Mouse (Mus musculus): Measurements from ENCODE around the gene Rab43. TPM values are rescaled to one million over a fixed set of nuclear protein-coding genes. Genes with fewer than 3 reads are reported as not detected.

The Rab43 gene
- polyA plus RNA-seq, 1 experiment from 2014 or later = 18.6 TPM

DNA sequence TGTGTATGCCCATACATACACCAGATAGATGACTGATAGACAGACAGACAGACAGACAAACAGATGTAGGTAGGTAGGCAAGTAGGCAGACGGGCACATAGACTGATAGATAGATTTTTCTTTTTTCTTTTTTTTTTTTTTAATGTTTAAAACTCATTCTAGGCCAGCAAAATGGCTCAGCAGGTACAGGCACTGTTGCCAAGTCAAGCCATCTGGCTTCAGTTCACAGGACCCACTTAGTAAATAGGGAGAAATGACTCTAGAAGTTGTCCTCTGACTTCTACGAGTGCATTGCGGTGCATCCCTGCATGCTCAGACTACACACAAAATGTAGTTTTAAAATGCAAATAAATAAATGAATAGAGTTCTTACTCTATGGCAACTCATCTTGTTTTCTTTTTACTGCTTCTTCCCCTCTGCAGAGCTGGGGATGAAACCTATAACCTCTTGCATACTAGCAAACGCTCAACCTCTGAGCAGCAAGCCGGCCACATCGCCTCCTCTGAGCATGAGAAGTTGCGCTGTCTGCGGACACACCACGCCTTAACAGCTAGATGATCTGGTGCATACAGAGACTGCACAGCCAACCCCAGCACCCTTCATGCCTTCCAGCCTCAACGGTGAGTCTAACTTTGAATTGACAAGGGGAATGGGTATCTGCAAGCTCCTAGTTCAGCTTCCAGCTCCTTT is 18.0 kb downstream of the Rab43 start:
- Histone ChIP-seq H3K9ac (ENCODE audit: low read depth, low read length) (no peak overlapping the region), H3K27ac (replicated peaks; ENCODE audit: low read depth, low read length) (no peak overlapping the region), H3K9me3 (ENCODE audit: control insufficient read depth, low read length) (no peaks in the 10 kb centered on the region), H3K27me3 (replicated peaks; ENCODE audit: control insufficient read depth, insufficient read depth, low read length) (no peaks in the 10 kb centered on the region), H3K4me1 (ENCODE audit: control insufficient read depth, insufficient read depth, low read length) (0 out of 2 replicates have a peak, but pooled peaks cover 3% of the 10 kb centered on the region), H3K4me2 (ENCODE audit: low read depth, low read length) (no peak overlapping the region), H3K4me3 (ENCODE audit: low read depth, low read length) (no peak overlapping the region), H3K36me3 (ENCODE audit: control insufficient read depth, insufficient read depth, low read length) (peaks cover 12% of the 10 kb centered on the region)
- DNase-seq (ENCODE audit: low spot score) = no peak
- no peak for ATAC-seq (ENCODE audit: low read depth)
- WGBS = 93% methylated on average over 10 of the region's 10 CpGs

- no peaks in the 10 kb centered on the region for H3K27me3 ChIP-seq (replicated peaks; ENCODE audit: control insufficient read depth, insufficient read depth, low read length)
- no peak overlapping the region for H3K27ac ChIP-seq (replicated peaks; ENCODE audit: low read depth, low read length)
- H3K4me1 ChIP-seq (ENCODE audit: control insufficient read depth, insufficient read depth, low read length) = 0 out of 2 replicates have a peak, but pooled peaks cover 3% of the 10 kb centered on the region
- no peak for ATAC-seq (ENCODE audit: low read depth)
- H3K9me3 ChIP-seq (ENCODE audit: control insufficient read depth, low read length) = no peaks in the 10 kb centered on the region
- H3K36me3 ChIP-seq (ENCODE audit: control insufficient read depth, insufficient read depth, low read length) = peaks cover 12% of the 10 kb centered on the region
- no peak overlapping the region for H3K4me3 ChIP-seq (ENCODE audit: low read depth, low read length)
- H3K9ac ChIP-seq (ENCODE audit: low read depth, low read length) = no peak overlapping the region
- 92% methylated on average over 5 of the region's 5 CpGs for WGBS
- no peak overlapping the region for H3K4me2 ChIP-seq (ENCODE audit: low read depth, low read length)
- no peak for DNase-seq (ENCODE audit: low spot score)
Measured at GRCm38 (mm10) chr6:87791826-87792225, 20.1 kb downstream of the Rab43 start.

DNA sequence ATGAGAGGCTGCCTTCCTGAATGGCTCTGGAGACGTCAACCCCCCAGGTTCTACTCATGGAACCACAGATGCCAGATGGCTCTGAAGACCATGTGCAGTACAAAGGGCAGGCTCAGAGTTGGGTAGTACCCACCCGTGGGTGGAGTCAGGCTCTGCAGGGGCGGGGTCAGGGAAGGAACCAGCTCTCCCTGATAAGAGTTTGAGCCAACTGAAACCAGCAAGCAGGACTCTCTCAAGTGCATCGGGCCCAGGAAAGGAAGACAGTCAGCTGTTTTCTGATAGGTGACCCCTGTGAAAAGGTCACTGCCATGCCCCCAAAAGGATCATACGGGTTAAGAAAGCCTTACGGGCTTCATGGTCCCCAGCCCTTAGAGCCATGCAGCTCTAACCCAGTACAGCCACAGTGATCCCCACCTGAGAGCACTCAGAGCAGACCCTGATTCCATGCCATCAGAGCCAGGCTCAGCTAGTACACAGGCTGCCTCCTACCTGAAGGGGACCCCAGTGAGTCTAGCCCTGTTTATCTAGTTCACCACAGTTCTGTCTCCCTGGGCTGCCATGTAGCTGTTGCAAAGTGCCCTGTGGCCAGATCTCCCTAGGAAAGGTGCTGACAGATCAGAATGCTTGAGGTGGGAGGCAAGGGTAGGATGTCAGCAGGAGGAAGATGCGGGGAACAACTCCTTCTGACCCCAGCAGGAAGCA is 21.0 kb downstream of the Rab43 start:
- 60% methylated on average over 7 of the region's 7 CpGs for WGBS
- H3K9me3 ChIP-seq (ENCODE audit: control insufficient read depth, low read length) = no peaks in the 10 kb centered on the region
- no peak for ATAC-seq (ENCODE audit: low read depth)
- no peak overlapping the region for H3K4me3 ChIP-seq (ENCODE audit: low read depth, low read length)
- no peak overlapping the region for H3K9ac ChIP-seq (ENCODE audit: low read depth, low read length)
- no peak overlapping the region for H3K27ac ChIP-seq (replicated peaks; ENCODE audit: low read depth, low read length)
- 0 out of 2 replicates have a peak, but pooled peaks cover 3% of the 10 kb centered on the region for H3K4me1 ChIP-seq (ENCODE audit: control insufficient read depth, insufficient read depth, low read length)
- H3K4me2 ChIP-seq (ENCODE audit: low read depth, low read length) = no peak overlapping the region
- DNase-seq (ENCODE audit: low spot score) = no peak
- peaks cover 12% of the 10 kb centered on the region for H3K36me3 ChIP-seq (ENCODE audit: control insufficient read depth, insufficient read depth, low read length)
- no peaks in the 10 kb centered on the region for H3K27me3 ChIP-seq (replicated peaks; ENCODE audit: control insufficient read depth, insufficient read depth, low read length)

DNA sequence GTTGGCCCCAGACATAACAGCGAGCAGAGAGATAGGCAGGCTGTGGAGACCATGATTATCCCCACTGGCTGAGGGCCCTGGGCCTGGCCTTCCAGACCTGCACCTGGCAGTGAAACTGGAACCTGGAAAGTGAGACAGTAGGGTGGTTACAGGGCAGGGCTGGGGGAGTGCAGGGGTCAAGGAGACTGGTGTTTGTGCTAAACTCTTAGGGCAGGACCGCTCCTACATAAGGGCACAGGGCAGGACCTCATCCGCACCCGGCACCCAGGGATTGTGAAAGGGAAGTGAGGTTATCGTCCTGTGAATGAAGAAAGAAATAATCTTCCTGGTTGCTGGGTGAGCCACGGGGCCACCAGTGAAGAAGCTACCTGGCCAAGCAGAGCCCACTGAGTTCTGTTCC is 22.2 kb downstream of the Rab43 start:
- Histone ChIP-seq H3K4me3 (ENCODE audit: low read depth, low read length) (no peak overlapping the region), H3K9me3 (ENCODE audit: control insufficient read depth, low read length) (no peaks in the 10 kb centered on the region), H3K9ac (ENCODE audit: low read depth, low read length) (no peak overlapping the region; the same call in 1 of the 2 replicates), H3K36me3 (ENCODE audit: control insufficient read depth, insufficient read depth, low read length) (peaks cover 12% of the 10 kb centered on the region), H3K4me1 (ENCODE audit: control insufficient read depth, insufficient read depth, low read length) (0 out of 2 replicates have a peak, but pooled peaks cover 3% of the 10 kb centered on the region), H3K4me2 (ENCODE audit: low read depth, low read length) (no peak overlapping the region), H3K27ac (replicated peaks; ENCODE audit: low read depth, low read length) (0 out of 2 replicates have a peak overlapping the region, but pooled peaks have one; percentile 55), H3K27me3 (replicated peaks; ENCODE audit: control insufficient read depth, insufficient read depth, low read length) (no peaks in the 10 kb centered on the region)
- 94% methylated on average over 6 of the region's 6 CpGs for WGBS
- ATAC-seq (ENCODE audit: low read depth) (no peak), DNase-seq (ENCODE audit: low spot score) (no peak)

DNA sequence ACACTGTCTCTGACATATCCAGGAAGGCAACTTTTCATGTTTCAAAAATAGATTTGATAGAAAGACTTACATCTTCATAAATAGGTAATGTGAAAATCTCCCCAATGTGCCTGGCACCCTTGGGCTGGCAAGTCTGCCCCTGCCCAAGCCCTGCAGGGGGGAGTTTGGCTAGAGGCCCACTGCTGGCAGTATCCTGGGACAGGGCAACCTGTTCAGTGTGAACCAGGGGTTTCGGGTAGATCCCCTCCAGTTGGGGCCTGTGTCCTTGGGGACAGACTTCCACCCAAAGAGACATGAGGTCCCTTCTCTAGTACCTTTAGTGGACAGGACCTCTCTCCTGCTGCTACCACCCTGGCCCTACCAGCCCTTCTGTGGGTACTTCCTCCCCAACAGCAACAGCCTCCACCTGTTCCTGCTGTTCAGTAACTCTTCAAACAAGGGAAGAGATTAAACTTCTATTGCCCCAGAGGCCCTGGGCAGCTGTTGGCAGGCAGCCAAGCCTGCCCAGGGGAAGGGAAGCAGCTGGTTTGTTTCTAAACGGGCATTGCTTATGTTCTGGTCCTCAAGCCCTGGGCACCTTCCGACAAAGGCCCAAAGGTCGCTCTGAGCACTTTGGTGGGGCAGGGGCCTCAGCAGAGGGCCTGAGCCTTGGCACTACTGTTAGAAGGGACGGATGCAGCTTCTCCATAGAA is 22.9 kb downstream of the Rab43 start:
- no peak overlapping the region for H3K4me2 ChIP-seq (ENCODE audit: low read depth, low read length)
- 37% methylated on average over 5 of the region's 5 CpGs for WGBS
- no peak overlapping the region for H3K4me3 ChIP-seq (ENCODE audit: low read depth, low read length)
- H3K4me1 ChIP-seq (ENCODE audit: control insufficient read depth, insufficient read depth, low read length) = 0 out of 2 replicates have a peak, but pooled peaks cover 3% of the 10 kb centered on the region
- peak overlapping the region; percentile 55; the same call in 1 of the 2 replicates for H3K27ac ChIP-seq (replicated peaks; ENCODE audit: low read depth, low read length)
- H3K9ac ChIP-seq (ENCODE audit: low read depth, low read length) = no peak overlapping the region; the same call in 1 of the 2 replicates
- no peaks in the 10 kb centered on the region for H3K9me3 ChIP-seq (ENCODE audit: control insufficient read depth, low read length)
- DNase-seq (ENCODE audit: low spot score) = peak; percentile 70
- no peaks in the 10 kb centered on the region for H3K27me3 ChIP-seq (replicated peaks; ENCODE audit: control insufficient read depth, insufficient read depth, low read length)
- peaks cover 12% of the 10 kb centered on the region for H3K36me3 ChIP-seq (ENCODE audit: control insufficient read depth, insufficient read depth, low read length)
- peak; percentile 80 for ATAC-seq (ENCODE audit: low read depth)

DNA sequence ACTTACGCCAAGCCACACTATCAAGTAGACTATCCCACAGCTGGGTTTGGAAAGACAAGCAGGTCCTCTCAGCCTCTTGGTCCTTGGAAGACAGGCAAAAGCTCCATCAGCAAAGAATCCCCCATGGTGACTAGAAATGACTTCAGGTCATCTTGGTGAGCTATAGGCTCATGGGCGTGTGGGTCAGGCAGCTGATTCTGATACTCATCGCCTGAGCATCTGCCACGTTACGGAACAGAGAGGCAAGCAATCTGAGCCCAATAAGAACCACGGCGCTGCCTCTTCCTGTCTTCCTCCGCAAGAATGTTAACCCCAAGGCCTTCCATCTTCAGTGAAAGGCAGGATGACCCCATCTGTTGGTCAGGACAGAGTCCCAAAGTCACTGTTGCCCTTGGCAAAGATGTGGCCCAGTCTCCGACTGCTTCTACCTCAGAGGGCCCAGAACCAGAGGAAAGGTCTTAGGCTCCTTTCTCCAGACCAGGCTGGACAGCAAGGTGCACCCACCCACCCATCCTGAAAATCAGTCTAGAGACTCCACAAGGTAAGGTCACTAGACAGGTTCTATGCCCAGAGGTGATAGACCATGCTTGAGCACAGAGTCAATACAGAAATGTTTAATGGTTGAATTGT is 23.6 kb downstream of the Rab43 start:
- H3K4me1 ChIP-seq (ENCODE audit: control insufficient read depth, insufficient read depth, low read length) = 0 out of 2 replicates have a peak, but pooled peaks cover 3% of the 10 kb centered on the region
- H3K4me3 ChIP-seq (ENCODE audit: low read depth, low read length) = no peak overlapping the region
- H3K27me3 ChIP-seq (replicated peaks; ENCODE audit: control insufficient read depth, insufficient read depth, low read length) = no peaks in the 10 kb centered on the region
- H3K36me3 ChIP-seq (ENCODE audit: control insufficient read depth, insufficient read depth, low read length) = peaks cover 12% of the 10 kb centered on the region
- no peak overlapping the region for H3K9ac ChIP-seq (ENCODE audit: low read depth, low read length)
- H3K4me2 ChIP-seq (ENCODE audit: low read depth, low read length) = no peak overlapping the region
- DNase-seq (ENCODE audit: low spot score) (no peak), ATAC-seq (ENCODE audit: low read depth) (no peak)
- 89% methylated on average over 9 of the region's 9 CpGs for WGBS
- H3K27ac ChIP-seq (replicated peaks; ENCODE audit: low read depth, low read length) = no peak overlapping the region
- no peaks in the 10 kb centered on the region for H3K9me3 ChIP-seq (ENCODE audit: control insufficient read depth, low read length)

DNA sequence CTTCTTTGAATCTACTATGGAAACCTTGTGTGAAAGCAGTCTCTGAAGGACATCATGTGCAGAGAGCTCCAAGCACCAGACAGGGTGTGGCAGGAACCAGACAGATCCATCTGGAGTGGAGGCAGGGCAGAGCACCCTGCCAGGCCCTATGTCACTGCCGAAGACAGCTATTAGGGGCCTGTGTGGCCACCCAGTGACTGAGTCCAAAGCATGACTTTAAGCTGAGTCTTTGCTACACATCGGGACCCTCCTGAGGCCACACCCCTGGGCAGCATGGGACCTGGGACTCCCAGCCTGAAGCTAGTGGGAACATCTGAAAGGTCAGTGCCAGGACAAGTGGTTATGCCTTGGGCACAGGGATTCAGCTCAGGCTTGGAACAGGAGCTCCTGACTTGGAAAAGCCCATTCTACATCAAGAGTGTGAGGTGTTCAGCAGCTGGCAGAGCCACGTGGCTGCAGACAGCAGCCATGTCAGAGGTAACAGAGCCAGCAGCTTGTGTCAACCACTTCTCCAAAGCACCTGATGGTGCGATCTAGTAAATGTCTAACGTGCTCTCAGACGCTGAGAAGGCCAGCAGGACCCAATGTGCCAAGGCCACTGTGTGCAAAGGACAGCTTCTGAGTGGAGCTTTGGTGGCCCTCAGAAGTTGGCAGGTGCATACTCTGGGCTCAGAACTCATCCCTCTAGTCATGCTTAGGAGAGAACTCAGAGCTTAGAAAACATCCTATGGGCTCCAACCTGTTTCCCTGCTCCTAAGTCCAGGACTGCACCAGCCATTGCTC is 24.7 kb downstream of the Rab43 start:
- WGBS = 83% methylated on average over 6 of the region's 6 CpGs
- H3K4me3 ChIP-seq (ENCODE audit: low read depth, low read length) = no peak overlapping the region
- DNase-seq (ENCODE audit: low spot score) = no peak
- 0 out of 2 replicates have a peak, but pooled peaks cover 3% of the 10 kb centered on the region for H3K4me1 ChIP-seq (ENCODE audit: control insufficient read depth, insufficient read depth, low read length)
- ATAC-seq (ENCODE audit: low read depth) = no peak
- H3K9me3 ChIP-seq (ENCODE audit: control insufficient read depth, low read length) = no peaks in the 10 kb centered on the region
- no peak overlapping the region for H3K4me2 ChIP-seq (ENCODE audit: low read depth, low read length)
- no peak overlapping the region for H3K9ac ChIP-seq (ENCODE audit: low read depth, low read length)
- no peaks in the 10 kb centered on the region for H3K27me3 ChIP-seq (replicated peaks; ENCODE audit: control insufficient read depth, insufficient read depth, low read length)
- no peak overlapping the region for H3K27ac ChIP-seq (replicated peaks; ENCODE audit: low read depth, low read length)
- H3K36me3 ChIP-seq (ENCODE audit: control insufficient read depth, insufficient read depth, low read length) = peaks cover 7% of the 10 kb centered on the region
